Mouse (Mus musculus) ES-E14 (cell line): ENCODE results near the gene Cwc22.

Experiments
- CHD2 ChIP-seq: IDR thresholded peaks from 2 replicates; pipeline ENCODE4 v1.6.1; 2014; ENCODE audit warnings: mild to moderate bottlenecking, low read depth, low read length, inconsistent platforms
- MAFK ChIP-seq: IDR thresholded peaks from 2 replicates; pipeline ENCODE4 v1.6.1; 2014; ENCODE audit warnings: mild to moderate bottlenecking, low read depth, low read length, inconsistent platforms; ENCODE audit not compliant: insufficient read depth
- ZC3H11A ChIP-seq: IDR thresholded peaks from 2 replicates; pipeline ENCODE4 v1.6.1; 2012; ENCODE audit warnings: low read depth, mild to moderate bottlenecking, inconsistent platforms, low read length, borderline replicate concordance
- ZNF384 ChIP-seq: IDR thresholded peaks from 2 replicates; pipeline ENCODE4 v1.6.1; 2012; ENCODE audit warnings: low read depth, low read length, inconsistent platforms

GRCm38 (mm10) chr2:77879736-77880135, 66.4 kb downstream of the Cwc22 start:
- TF ChIP-seq ZC3H11A (no peak), MAFK (no peak), CHD2 (no peak), ZNF384 (no peak)
